Mouse (Mus musculus) left cerebral cortex, postnatal 25 days (tissue): Measurements from ENCODE around the gene Bnc2. TPM values are rescaled to one million over a fixed set of nuclear protein-coding genes. Genes with fewer than 3 reads are reported as not detected.

ENCODE experiments used
- DNase-seq, 2 experiments: peaks; one replicate each; pipeline ENCODE4 v3.0.0; 2022; ENCODE audit warnings: low spot score in 2 of 2, mixed read lengths in 1 of 2
- intact Hi-C: fragments of 180-260 bp; cut with DNase I; formaldehyde crosslinking; loops from one replicate; pipeline ENCODE4 v1.15.1; 2025
- total RNA-seq, 2 experiments: library from RNA; stranded (reverse); gene quantifications; 2 replicates each; pipeline ENCODE4 v1.2.3; 2021

Gene Bnc2
- total RNA-seq, 2 experiments from 2014 or later = 1.6 to 2.3 TPM

DNA sequence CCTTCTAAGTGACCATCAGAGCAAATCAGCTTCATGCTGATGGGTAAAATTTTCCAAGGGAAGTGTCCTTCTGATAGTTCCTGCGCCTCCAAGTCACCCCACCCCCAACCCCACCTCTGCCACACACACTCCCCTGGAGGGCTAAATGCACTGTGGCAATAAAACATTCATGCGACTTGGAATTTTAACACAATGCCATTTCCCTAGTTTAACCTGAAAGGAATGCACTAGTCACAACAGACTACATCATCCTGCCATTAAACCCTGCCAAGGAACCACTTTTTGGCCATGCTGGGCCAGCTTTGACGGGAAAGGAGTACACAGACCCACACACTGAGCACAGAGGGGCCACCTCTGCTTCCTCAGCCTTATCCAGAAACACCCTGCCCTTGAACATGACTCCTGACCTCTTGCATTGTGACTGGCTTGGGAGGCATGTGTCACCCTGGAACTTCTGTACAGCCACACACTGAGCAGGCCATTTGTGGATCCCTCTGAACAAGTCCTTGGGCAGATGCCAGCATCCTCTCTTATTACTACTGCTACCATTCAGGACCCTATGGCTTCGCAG lies 151.3 kb downstream of the Bnc2 start:
- no peak for DNase-seq
- intact Hi-C loops = no loop called here

GRCm38 (mm10) chr4:84523211-84523610 lies 151.9 kb downstream of the Bnc2 start:
- peak in 1 of 2 experiments; percentile 8 for DNase-seq
- intact Hi-C loops = no loop called here

DNA sequence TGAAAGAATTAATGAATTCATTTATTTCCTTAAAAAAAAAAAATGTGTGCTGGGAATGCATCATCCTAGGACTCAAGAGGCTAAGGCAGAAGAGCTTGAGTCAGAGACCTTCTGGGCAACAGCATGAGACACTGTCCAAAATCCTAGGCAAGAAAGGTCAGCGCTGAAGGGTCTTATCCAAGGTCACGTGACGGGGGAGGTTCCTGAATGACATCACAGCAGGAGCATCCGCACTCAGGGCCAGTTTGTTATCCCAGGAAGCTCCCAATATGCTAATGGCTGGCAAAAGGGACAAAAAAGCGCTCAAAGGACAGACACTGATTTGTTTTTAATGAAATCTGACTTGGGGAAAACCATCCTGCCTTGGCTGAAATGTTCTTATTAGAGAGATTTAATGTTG lies 153.5 kb downstream of the Bnc2 start:
- DNase-seq = no peak
- intact Hi-C loops = no loop called here

DNA sequence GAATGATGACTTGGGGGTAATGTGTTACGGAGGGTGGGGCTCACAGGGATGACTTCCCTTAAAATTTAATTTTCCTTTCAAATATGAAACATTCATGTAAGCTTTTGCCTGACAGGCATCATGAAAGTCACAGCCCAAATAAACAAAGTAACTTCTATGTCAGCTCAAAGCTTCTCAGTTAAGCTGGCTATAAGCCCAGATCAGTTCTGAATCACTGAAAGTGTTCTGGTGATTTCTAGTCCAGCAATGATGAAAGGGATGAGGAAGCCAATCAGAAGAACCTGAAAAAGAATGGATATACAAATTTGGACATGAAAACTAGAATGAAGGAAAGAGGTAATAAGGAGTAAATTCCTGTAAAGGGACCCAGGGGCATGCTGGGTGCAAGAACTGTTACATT lies 164.6 kb downstream of the Bnc2 start:
- intact Hi-C loops = no loop called here
- DNase-seq = no peak

GRCm38 (mm10) chr4:84507551-84507950 lies 167.5 kb downstream of the Bnc2 start:
- DNase-seq = no peak
- intact Hi-C loops = no loop called here

DNA sequence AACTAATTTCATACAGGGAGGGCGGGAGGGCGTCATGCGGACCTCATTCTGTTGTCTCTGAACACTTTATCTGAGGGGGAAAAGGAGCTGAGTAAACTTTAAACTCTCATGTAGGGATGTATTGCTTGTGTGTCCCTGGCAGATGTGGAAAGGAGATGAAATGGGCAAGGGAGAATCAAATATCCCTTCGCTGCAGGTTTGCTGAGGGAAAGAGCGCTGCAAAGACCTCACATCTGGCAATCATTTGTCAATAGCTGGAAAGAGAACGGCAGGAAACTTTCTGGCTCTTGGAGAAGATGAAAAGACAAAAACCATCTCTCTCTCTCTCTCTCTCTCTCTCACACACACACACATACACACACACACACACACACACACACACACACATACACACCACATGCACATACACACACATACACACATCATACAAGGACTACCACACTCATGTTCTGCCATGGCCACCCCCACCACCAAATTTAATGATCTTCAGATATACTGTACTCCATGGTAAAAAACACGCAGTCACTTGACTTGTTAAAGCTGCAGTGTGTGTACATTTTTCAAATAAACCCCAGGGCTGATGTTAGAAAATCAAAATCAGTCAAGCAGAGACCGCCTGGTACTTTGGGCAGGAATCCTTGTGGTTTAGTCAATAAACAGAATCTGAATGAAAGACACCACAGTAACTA lies 172.3 kb downstream of the Bnc2 start:
- intact Hi-C loops = no loop called here
- no peak for DNase-seq

- intact Hi-C loops = no loop called here
- DNase-seq = no peak
These were observed 174.2 kb downstream of the Bnc2 start for GRCm38 (mm10) chr4:84500796-84501349.

GRCm38 (mm10) chr4:84500259-84500658 lies 174.8 kb downstream of the Bnc2 start:
- DNase-seq = no peak
- intact Hi-C loops = no loop called here

DNA sequence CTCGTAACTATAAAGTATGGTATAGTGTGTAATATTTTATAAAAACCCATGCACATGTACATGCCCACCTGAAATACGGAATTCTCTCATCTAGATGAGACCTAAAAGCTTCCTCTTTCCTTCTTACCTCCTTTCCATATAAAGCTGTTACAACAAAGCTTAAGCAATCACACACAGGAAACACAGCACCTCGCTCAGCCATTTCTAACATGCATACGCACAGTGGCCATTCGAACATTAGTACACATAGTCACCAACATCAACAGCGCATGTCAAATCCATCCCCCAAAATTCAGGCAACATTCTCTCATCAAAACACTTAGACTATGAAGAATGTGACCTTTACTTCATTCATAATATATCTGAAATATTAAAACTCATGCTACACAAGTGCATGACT lies 176.6 kb downstream of the Bnc2 start:
- no peak for DNase-seq
- intact Hi-C loops = no loop called here

DNA sequence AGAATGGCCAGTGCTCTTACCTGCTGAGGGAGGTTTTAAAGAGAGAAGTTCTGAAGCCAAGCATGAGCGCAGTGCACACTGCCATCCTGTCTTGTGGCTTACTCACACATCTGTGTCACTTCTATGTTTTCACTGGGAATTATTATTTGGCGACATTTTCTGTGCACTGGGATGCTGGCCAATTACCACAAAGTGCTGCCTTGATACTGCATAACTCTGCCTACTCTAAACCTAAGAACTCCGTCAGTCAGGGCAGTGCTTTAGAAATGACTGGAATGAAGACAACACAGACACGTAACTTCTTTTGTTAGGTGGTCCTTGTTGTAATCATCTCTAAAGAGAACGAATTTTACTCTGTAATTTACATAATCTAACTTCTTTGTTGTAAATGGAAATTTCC lies 186.8 kb downstream of the Bnc2 start:
- DNase-seq = no peak
- intact Hi-C loops = no loop called here

GRCm38 (mm10) chr4:84482680-84483079 lies 192.4 kb downstream of the Bnc2 start:
- DNase-seq = no peak
- intact Hi-C loops = no loop called here

GRCm38 (mm10) chr4:84472643-84473042 lies 202.4 kb downstream of the Bnc2 start:
- intact Hi-C loops = no loop called here
- DNase-seq = no peak

DNA sequence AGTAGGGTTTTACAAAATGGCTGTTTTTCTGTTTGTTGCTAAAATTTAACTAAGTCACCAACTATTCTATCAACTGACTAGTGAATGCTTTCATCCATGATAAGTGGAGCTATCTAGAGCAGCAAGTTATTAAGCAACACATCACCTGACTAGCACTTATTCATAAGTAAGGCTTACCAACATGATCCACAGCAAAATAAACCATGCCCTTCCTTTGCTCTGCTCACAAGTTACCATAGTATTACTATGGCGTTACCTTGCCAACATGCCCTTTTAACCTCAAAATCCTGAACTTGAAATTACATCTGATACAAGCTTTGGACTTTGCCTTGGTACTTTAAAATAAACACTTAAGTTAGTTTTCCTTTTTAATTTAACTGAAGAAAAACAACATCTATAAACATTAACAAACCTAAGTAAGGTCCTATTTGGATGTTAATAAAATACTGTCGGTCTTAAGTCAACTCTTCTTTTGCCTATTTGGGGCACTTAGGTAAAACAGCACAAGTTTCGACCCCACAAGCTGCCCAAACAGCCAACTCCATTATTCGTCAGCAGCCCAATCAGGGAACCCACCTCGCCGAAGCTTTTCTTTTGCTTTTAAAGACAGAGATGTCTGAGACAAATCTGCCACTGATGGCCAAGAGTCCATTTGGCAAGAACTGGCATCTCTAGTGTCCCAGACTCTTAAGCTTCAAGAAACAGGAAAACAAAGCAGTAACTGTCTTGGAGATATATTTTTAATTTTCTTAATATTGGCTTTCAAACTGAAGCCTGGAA lies 204.8 kb downstream of the Bnc2 start:
- intact Hi-C loops = no loop called here
- DNase-seq = no peak

DNA sequence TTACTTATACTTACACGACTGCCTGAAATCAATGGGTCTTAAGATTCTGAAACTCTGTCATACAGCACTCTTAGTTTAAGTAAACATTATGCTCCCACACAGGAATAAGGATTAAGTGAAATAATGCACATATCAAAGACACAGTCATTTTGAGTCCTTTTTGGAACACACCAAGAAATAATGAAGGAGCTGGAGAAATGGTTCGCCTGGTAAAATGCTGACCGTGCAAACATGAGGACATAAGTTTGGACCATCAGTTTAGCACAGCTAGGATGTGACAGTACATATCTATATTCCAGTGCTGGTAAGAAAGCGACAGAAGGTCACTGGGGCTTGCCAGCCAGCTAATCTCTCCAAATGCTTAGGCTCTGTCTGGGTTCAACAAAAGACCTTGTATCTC lies 205.7 kb downstream of the Bnc2 start:
- DNase-seq = no peak
- intact Hi-C loops = no loop called here

- no peak for DNase-seq
- intact Hi-C loops = no loop called here
These were observed 207.4 kb downstream of the Bnc2 start for GRCm38 (mm10) chr4:84467722-84468121.

GRCm38 (mm10) chr4:84458218-84458560 lies 216.9 kb downstream of the Bnc2 start:
- no peak for DNase-seq
- intact Hi-C loops = no loop called here

- intact Hi-C loops = no loop called here
- DNase-seq = no peak
These were observed 217.4 kb downstream of the Bnc2 start for GRCm38 (mm10) chr4:84457512-84458217.

GRCm38 (mm10) chr4:84456853-84457249 lies 218.2 kb downstream of the Bnc2 start:
- intact Hi-C loops = no loop called here
- no peak for DNase-seq

GRCm38 (mm10) chr4:84456198-84456852 lies 218.8 kb downstream of the Bnc2 start:
- no peak for DNase-seq
- intact Hi-C loops = no loop called here

GRCm38 (mm10) chr4:84454493-84454892 lies 220.6 kb downstream of the Bnc2 start:
- no peak for DNase-seq
- intact Hi-C loops = no loop called here
